Mouse (Mus musculus): ENCODE results near the gene Clec4g.

Clec4g gene

GRCm38 (mm10) chr8:3684530-3684929 is 35.9 kb downstream of the Clec4g start:
- in situ Hi-C loops (cut with MboI; ENCODE audit: low pct_unique_long_range_greater_than_20kb in 1 of 2, low sequenced_read_pairs in 2 of 2, unreplicated experiment in 1 of 2), result no loop called here

DNA sequence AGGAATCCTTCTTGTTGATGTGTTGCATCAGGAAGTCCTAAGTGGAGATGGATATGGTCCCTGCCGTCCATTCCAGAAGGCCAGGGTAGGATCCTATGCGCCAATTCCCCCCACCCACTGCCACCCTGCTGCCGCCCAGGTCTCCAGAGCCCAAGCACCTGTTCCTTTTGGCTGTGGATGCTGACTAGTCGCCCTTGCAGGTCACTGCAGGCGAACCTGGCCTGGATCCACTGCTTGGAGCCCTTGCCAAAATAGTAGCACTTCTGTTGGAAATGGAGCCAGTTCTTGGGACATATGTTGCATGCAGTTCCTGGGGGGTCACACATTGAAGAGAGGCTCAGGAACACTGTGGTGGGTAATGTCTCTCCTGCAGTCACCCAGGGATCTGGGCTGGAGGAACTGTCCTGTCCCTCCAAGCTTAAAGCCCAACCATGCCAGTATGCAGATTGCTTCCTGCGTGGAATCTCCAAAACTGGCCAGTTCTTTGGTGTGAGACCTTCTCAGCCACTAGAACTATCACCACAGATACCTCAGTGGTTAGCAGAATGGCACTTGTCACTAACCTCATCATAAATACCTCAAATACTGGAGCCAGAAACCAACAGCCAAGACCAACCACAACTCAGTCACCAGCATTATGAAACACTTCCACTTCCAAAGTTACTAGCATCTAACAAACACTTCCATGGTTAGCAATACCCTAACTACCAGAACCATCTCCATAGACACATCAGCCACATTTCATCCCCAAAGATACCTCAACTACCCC is 36.9 kb downstream of the Clec4g start:
- in situ Hi-C loops (cut with MboI; ENCODE audit: low pct_unique_long_range_greater_than_20kb in 1 of 2, low sequenced_read_pairs in 2 of 2, unreplicated experiment in 1 of 2), result no loop called here

DNA sequence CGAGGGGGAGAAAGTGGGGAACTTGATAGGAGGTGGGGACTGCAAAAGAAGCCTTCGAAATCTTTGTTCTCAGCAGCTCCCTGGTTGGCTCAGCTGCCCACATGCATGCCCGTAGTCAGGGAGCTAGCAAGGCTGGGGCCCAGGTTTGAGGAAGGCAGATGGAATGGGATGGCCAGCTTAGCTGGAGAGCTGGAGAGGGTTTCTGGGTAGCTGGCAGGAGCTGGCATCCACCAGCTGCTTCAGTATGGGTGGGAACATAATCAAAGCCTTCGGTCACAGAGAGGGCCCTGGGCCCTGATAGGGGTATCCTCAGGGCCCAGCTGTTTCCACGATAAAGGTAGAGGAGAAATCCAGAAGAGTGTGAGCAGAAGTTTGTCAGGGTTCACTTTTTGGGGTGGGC is 38.0 kb downstream of the Clec4g start:
- in situ Hi-C loops (cut with MboI; ENCODE audit: low pct_unique_long_range_greater_than_20kb in 1 of 2, low sequenced_read_pairs in 2 of 2, unreplicated experiment in 1 of 2), result no loop called here

GRCm38 (mm10) chr8:3679656-3680055 is 40.8 kb downstream of the Clec4g start:
- in situ Hi-C loops (cut with MboI; ENCODE audit: low pct_unique_long_range_greater_than_20kb in 1 of 2, low sequenced_read_pairs in 2 of 2, unreplicated experiment in 1 of 2), result no loop called here

DNA sequence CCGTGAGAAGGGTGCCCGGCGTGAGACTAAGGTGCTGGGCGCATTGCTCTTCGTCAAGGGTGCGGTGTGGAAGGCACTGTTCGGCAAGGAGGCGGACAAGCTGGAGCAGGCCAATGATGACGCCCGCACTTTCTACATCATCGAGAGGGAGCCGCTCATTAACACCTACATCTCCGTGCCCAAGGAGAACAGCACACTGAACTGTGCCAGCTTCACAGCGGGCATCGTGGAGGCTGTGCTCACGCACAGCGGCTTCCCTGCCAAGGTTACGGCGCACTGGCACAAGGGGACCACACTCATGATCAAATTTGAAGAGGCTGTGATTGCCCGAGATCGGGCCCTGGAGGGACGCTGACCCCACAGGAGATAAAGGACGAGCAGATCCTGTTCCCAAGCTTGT is 41.2 kb downstream of the Clec4g start:
- in situ Hi-C loops (cut with MboI; ENCODE audit: low pct_unique_long_range_greater_than_20kb in 1 of 2, low sequenced_read_pairs in 2 of 2, unreplicated experiment in 1 of 2), result no loop called here

DNA sequence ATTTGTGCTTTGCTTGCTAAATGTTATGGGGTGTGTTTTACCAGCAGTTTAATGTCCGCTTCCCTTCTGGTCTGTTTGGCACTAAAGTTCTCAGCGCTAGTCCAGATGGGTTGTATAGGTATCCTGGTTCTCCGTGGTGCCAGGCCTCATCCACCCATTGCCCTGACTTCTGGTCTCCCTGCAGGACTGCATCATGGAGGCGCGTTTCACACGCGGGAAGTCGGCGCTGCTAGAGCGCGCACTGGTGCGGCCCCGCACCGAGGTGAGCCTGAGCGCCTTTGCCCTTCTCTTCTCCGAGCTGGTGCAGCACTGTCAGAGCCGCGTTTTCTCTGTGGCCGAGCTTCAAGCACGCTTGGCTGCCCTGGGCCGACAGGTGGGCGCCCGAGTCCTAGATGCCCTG is 41.6 kb downstream of the Clec4g start:
- in situ Hi-C loops (cut with MboI; ENCODE audit: low pct_unique_long_range_greater_than_20kb in 1 of 2, low sequenced_read_pairs in 2 of 2, unreplicated experiment in 1 of 2), result no loop called here

DNA sequence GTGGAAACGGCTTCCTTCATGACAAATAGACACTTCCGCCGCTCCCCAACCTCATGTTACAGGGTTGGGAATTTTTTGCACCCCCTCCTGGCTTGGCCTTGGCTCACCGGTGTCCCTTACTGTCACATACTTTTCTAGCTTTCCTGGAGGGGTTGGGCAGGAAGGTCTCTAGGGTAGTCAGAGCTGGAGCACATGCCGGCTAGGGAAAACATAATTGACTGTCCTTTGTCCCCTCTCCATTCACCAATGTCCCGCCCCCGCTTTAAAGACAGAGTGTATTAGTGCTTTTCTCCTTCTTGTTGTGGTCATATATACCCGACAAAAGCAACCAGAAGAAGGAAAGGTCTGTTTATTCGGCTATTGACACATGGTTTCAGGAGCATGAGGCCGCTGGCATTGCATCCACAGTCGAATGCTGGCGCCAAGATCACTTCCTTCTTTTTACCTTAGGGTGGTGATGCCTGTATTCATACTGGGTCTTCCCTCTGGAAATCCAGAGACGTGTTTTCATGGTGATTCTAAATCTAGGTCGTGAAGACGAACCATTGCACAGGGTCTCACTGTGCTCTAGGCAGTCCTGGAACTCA is 43.4 kb downstream of the Clec4g start:
- in situ Hi-C loops (cut with MboI; ENCODE audit: low pct_unique_long_range_greater_than_20kb in 1 of 2, low sequenced_read_pairs in 2 of 2, unreplicated experiment in 1 of 2), result no loop called here

DNA sequence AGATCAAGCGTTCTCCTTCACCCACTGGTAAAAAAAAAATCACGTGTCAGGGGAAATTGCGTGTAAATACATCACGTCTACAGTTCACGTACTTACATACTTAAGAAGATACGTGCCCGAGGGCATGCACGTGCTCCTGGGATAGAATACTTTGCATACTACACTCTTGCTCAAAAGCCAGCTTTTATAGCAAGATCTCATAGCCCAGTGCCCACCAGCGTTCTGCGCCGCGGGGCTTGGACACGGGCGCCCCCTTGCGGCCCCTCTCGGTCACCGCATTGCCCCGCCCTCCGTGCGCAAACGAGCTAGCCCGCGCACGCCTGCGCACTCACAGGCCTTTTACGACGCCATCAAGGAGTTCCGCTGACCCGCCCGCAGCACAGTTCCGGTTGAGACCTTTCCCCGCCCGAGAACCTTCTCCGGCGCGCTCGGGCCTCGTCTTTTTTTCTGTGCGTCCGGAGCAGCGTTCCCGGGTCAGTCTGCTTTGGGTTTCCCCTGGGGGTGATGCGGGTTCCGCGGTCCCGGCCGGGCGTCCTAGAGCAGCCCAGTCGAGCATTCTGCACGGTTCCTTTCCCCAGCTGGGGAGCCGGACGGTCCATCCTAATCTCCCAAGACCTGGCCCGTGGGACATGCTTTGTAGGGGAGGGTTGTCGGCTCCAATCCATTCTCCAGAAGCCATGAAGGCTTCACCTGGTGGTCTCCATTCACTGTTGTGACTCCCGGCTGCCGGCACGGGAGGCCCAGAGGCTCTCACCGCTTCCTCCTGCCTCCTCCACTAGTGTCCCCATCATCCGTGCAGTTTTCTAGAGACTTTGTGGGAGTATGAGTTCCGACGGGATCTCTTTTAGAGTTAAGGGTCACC is 44.1 kb downstream of the Clec4g start, which contains the start of gene Trappc5:
Gene Trappc5, plus strand, starts transcription at position 169 of the 862 bp plus-strand sequence.
- in situ Hi-C loops (cut with MboI; ENCODE audit: low pct_unique_long_range_greater_than_20kb in 1 of 2, low sequenced_read_pairs in 2 of 2, unreplicated experiment in 1 of 2), result no loop called here

- in situ Hi-C loops (cut with MboI; ENCODE audit: low pct_unique_long_range_greater_than_20kb in 1 of 2, low sequenced_read_pairs in 2 of 2, unreplicated experiment in 1 of 2), result loop anchor here in 1 of 2 experiments (5.0 kb wide), 2 partner anchors 37 to 102 kb away; no protein-coding TSS in a partner anchor
Measured at GRCm38 (mm10) chr8:3674671-3675070, 45.8 kb downstream of the Clec4g start.

DNA sequence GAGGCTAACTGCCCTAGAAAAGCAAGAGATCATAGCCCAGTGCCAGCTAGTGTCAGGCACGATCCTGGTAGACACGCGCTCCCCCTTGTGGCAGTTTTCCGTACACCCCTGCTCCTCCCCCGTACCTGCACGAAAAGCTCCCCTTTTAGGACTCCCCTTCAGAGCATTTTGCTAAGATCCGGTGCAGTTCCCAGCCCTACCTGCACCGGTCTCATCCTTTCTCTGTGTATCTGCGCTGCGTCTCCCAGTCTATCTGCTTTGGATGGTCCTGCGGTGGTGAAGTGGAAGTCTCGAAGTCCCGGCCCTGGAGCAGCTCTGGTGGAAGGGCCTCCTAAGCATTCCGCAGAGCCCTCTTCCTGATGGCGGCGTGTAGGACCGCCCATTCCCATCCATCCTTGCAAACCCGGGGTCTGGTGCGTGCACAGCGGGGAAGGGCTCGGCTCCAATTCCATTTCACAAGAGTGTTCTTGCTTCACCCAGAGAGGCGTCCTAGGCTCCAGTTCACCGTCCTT is 48.4 kb downstream of the Clec4g start, which contains the start of gene Fcor:
Gene Fcor, minus strand, starts transcription at position 383 of the 512 bp plus-strand sequence.
- in situ Hi-C loops (cut with MboI; ENCODE audit: low pct_unique_long_range_greater_than_20kb in 1 of 2, low sequenced_read_pairs in 2 of 2, unreplicated experiment in 1 of 2), result loop anchor here in 1 of 2 experiments (5.0 kb wide), 2 partner anchors 35 to 100 kb away; no protein-coding TSS in a partner anchor

- in situ Hi-C loops (cut with MboI; ENCODE audit: low pct_unique_long_range_greater_than_20kb in 1 of 2, low sequenced_read_pairs in 2 of 2, unreplicated experiment in 1 of 2), result loop anchor here in 1 of 2 experiments (5.0 kb wide), 2 partner anchors 33 to 98 kb away; no protein-coding TSS in a partner anchor
Measured at GRCm38 (mm10) chr8:3670388-3670787, 50.1 kb downstream of the Clec4g start.

DNA sequence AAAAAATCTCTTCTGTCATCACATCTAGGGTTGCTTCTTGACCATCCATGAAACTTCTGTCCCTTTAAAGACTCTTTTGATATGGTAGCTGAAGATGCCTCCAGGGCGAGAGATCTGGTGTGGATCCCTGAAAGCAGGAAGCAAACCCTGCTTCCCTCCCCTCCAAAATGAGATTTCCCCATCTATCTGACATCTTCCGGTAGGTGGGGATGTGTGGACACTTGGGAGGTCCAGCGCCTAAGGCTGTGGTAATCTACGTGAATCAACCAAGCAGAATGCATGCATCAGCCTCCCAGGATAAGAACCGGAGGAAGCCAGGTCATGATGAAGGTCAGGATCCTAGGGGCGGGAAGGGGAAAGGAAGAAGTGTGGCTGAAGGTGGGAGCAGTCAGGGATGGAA is 54.9 kb downstream of the Clec4g start, which contains the start of gene Mcemp1:
Gene Mcemp1, plus strand, starts transcription at position 248 of the 400 bp plus-strand sequence.
- in situ Hi-C loops (cut with MboI; ENCODE audit: low pct_unique_long_range_greater_than_20kb in 1 of 2, low sequenced_read_pairs in 2 of 2, unreplicated experiment in 1 of 2), result no loop called here

DNA sequence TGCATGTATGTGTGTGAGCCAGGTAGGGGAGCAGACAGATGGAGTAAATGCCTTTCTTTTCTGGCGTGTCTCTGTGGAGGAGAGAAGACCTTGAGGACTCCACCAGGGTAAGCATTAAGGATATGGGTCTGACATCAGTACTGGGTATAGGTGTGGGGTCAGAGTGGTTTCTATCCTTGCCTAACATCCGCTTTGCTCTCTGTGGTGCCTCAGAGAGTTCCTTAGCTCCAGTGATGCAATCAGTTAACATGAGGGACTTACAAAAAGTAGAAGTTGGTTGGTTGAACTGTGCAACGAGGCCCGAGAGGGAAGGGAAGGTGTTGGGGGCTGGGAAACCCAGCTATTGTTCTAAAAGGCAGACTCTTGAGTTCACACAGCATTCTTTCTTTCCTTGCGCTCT is 56.0 kb downstream of the Clec4g start:
- in situ Hi-C loops (cut with MboI; ENCODE audit: low pct_unique_long_range_greater_than_20kb in 1 of 2, low sequenced_read_pairs in 2 of 2, unreplicated experiment in 1 of 2), result no loop called here

DNA sequence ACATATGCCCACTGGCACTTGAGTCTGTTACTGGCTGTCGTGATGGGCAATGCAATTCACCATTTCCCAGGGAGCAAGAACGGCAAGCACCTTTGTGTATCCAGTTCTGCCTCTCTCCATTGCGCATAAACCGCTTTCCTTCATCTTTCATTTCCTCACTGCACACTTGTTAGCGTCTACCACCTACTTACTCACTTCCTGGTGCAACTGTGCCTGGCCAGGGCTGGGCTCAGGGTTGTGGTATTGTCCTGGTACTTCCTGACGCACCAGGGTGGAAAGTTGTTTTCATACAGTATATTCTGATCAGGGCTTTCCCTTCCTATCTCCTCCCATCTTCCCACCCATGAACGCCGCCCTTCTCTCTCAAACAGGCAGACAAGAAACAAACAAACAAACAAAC is 59.6 kb downstream of the Clec4g start:
- in situ Hi-C loops (cut with MboI; ENCODE audit: low pct_unique_long_range_greater_than_20kb in 1 of 2, low sequenced_read_pairs in 2 of 2, unreplicated experiment in 1 of 2), result no loop called here

Measured in mouse embryonic stem cell (cell line).